Mouse (Mus musculus) embryonic facial prominence, embryonic 14.5 days (tissue): ENCODE measurements around the gene Gm10840. TPM values are rescaled to one million over a fixed set of nuclear protein-coding genes. Genes with fewer than 3 reads are reported as not detected.

ENCODE experiments used
- ATAC-seq: fragments of 200-750 bp; cut with Nextera tagmentation; 2 replicates; pipeline ENCODE4 v1.8.0; 2017; ENCODE audit warnings: low read depth, moderate number of reproducible peaks, moderate TSS enrichment
- DNase-seq: peaks from one replicate; pipeline ENCODE4 v3.0.0-alpha.2; 2015; ENCODE audit warnings: low spot score
- H3K27ac ChIP-seq: fragments of 300-500 bp; sonication (generic); replicated peaks from 2 replicates; pipeline ENCODE4 v1.5.1; 2014; ENCODE audit warnings: low read depth, mild to moderate bottlenecking, low read length, moderate library complexity
- H3K27me3 ChIP-seq: fragments of 300-500 bp; sonication (generic); replicated peaks from 2 replicates; pipeline ENCODE4 v1.6.1; 2014; ENCODE audit warnings: low read length; ENCODE audit not compliant: control insufficient read depth, insufficient read depth
- H3K36me3 ChIP-seq: fragments of 300-500 bp; sonication (generic); 2 replicates; pipeline ENCODE4 v1.6.1; 2014; ENCODE audit warnings: low read length, mixed read lengths; ENCODE audit not compliant: control insufficient read depth, insufficient read depth
- H3K4me1 ChIP-seq: fragments of 300-500 bp; sonication (generic); 2 replicates; pipeline ENCODE4 v1.6.1; 2014; ENCODE audit warnings: antibody characterized with exemption, low read length; ENCODE audit not compliant: control insufficient read depth, insufficient read depth
- H3K4me2 ChIP-seq: fragments of 300-500 bp; sonication (generic); 2 replicates; pipeline ENCODE4 v1.6.1; 2014; ENCODE audit warnings: low read depth, mild to moderate bottlenecking, low read length, moderate library complexity, mixed read lengths
- H3K4me3 ChIP-seq: fragments of 300-500 bp; sonication (generic); 2 replicates; pipeline ENCODE4 v1.5.1; 2014; ENCODE audit warnings: low read depth, mild to moderate bottlenecking, low read length
- H3K9ac ChIP-seq: fragments of 300-500 bp; sonication (generic); 2 replicates; pipeline ENCODE4 v1.6.1; 2014; ENCODE audit warnings: low read depth, mild to moderate bottlenecking, low read length, moderate library complexity, mixed read lengths
- H3K9me3 ChIP-seq: fragments of 300-500 bp; sonication (generic); 2 replicates; pipeline ENCODE4 v1.6.1; 2016; ENCODE audit warnings: low read length; ENCODE audit not compliant: control insufficient read depth
- WGBS: fragments of 180-500 bp; shearing (Covaris S2); extraction: QIAGEN DNeasy Blood & Tissue Kit; methylation state at CpG from one replicate; pipeline ENCODE4 v1.1.7; 2014; 5-methylcytosine and 5-hydroxymethylcytosine counted together
- polyA plus RNA-seq: library from polyadenylated mRNA; unstranded; fragments of >200 nt; fragmentation: Nextera tagmentation; extraction: Ambion mirVana; gene quantifications from 2 replicates; pipeline ENCODE4 v1.2.1, GENCODE M21; 2014

Gene Gm10840
- polyA plus RNA-seq, 1 experiment from 2014 or later: not detected

DNA sequence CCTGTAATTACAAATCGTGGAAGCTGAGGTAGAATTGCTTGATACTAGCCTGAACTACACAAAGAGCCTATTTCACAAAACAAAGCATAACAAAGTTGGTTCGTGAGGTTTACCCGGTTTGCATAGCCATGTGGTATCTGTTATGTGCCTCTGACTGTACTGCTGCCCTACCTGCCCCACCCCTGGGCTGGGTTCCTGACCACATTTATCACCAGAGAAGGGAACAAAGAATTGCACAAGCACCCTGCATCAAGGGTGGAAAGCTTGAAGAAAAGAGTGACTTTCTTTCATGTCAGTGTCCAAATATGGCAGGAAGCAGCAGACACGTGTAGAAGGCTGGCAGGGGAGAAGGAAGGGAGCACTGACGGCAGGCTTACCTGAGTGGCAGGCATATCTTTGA, 6.8 kb downstream of the Gm10840 start:
- Histone ChIP-seq H3K9me3 (no peaks in the 10 kb centered on the region), H3K27me3 (no peaks in the 10 kb centered on the region), H3K36me3 (peaks cover 66% of the 10 kb centered on the region), H3K9ac (no peak overlapping the region), H3K4me1 (no peaks in the 10 kb centered on the region), H3K27ac (no peak overlapping the region), H3K4me3 (no peak overlapping the region), H3K4me2 (no peak overlapping the region)
- DNase-seq (no peak), ATAC-seq (no peak)
- 70% methylated on average over 5 of the region's 5 CpGs for WGBS

DNA sequence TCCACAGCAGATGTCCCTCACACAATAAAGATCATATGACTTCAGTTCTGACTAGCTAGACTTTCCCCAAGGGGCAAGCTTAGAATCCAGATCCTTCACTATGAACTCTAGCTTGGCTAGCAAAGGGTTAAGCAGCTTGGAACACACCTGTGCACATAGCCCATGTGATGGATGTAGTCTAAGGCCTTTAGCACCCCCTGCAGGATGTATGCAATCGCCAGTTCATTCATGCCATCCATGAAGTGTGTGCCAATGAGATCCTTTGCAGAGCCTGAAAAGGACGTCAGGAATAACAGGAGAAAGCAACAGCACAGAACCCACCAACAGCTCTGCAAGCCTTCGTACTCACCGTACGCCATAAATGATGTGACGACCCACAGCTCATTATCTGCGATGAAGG, 10.2 kb downstream of the Gm10840 start:
- H3K4me1 ChIP-seq: no peaks in the 10 kb centered on the region
- ATAC-seq (no peak), DNase-seq (peak; percentile 47)
- H3K4me2 ChIP-seq: no peak overlapping the region
- H3K36me3 ChIP-seq: peaks cover 48% of the 10 kb centered on the region
- H3K9me3 ChIP-seq: no peaks in the 10 kb centered on the region
- no peaks in the 10 kb centered on the region for H3K27me3 ChIP-seq
- no peak overlapping the region for H3K9ac ChIP-seq
- WGBS: 80% methylated on average over 7 of the region's 7 CpGs
- H3K27ac ChIP-seq: no peak overlapping the region
- no peak overlapping the region for H3K4me3 ChIP-seq

DNA sequence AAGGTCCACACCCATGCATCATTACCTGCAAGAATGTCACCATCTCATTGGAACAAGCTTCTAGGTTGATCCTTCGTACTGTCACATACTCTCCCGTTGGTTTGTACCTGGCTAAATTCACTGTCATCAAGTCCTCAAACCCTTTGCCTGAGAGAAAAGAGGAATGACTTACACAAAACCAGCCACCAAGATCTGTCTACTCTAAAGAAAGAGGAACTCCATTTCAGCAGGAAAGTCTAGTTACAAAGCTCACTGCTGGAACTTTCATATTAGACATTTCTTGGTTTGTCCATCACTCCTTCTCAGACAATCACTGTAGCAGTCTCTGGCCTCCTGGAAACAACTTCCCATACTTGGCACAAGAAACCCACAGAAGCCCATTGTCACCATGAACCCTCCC, 12.6 kb downstream of the Gm10840 start:
- H3K9me3 ChIP-seq: no peaks in the 10 kb centered on the region
- 91% methylated on average over 2 of the region's 2 CpGs for WGBS

DNA sequence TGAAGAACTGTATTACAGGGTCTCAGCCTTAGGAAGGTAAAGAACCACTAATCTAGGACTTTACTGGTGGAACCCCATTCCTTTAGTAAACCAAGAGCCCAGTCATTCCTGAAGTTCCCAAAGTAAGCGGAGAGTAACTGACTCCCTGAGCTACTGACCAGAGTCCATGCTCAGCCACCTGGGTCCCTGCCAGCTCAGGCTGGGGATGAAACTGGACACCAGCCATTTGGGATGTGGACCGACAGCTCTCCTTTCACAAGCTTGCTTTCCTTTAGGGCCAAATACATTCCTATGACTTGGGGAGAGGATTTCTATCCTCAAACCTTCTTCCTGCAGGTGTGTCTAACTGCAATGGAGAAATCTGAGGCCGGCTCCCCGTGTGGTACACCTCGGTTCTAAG, 13.7 kb downstream of the Gm10840 start:
- Histone ChIP-seq H3K27ac (no peak overlapping the region), H3K4me2 (no peak overlapping the region), H3K4me1 (no peaks in the 10 kb centered on the region), H3K36me3 (peaks cover 24% of the 10 kb centered on the region), H3K4me3 (no peak overlapping the region), H3K27me3 (no peaks in the 10 kb centered on the region), H3K9ac (no peak overlapping the region), H3K9me3 (no peaks in the 10 kb centered on the region)
- 66% methylated on average over 5 of the region's 5 CpGs for WGBS
- ATAC-seq (peak; percentile 18; the same call in 1 of the 2 replicates), DNase-seq (no peak)

More for the DNA sequence above, 12.6 kb downstream of the Gm10840 start:
- Histone ChIP-seq H3K4me3 (no peak overlapping the region), H3K27ac (no peak overlapping the region), H3K4me1 (no peaks in the 10 kb centered on the region), H3K27me3 (no peaks in the 10 kb centered on the region), H3K4me2 (no peak overlapping the region), H3K9ac (no peak overlapping the region), H3K36me3 (peaks cover 30% of the 10 kb centered on the region)
- no peak for ATAC-seq
- DNase-seq: no peak

- no peak overlapping the region for H3K9ac ChIP-seq
- ATAC-seq (peak; percentile 48; the same call in 1 of the 2 replicates), DNase-seq (peak; percentile 43)
- H3K4me1 ChIP-seq: no peaks in the 10 kb centered on the region; the same call in 1 of the 2 replicates
- no peaks in the 10 kb centered on the region for H3K27me3 ChIP-seq
- H3K4me2 ChIP-seq: no peak overlapping the region
- WGBS: 50% methylated on average over 3 of the region's 3 CpGs
- no peaks in the 10 kb centered on the region for H3K9me3 ChIP-seq
- H3K4me3 ChIP-seq: no peak overlapping the region
- peaks cover 18% of the 10 kb centered on the region for H3K36me3 ChIP-seq
- no peak overlapping the region for H3K27ac ChIP-seq
Observed at GRCm38 (mm10) chr11:106175081-106175480, 14.4 kb downstream of the Gm10840 start.

- H3K4me1 ChIP-seq: no peaks in the 10 kb centered on the region; the same call in 1 of the 2 replicates
- H3K4me2 ChIP-seq: no peak overlapping the region
- H3K4me3 ChIP-seq: no peak overlapping the region
- ATAC-seq (no peak), DNase-seq (no peak)
- H3K27me3 ChIP-seq: no peaks in the 10 kb centered on the region
- H3K27ac ChIP-seq: no peak overlapping the region
- 93% methylated on average over 5 of the region's 5 CpGs for WGBS
- H3K36me3 ChIP-seq: peaks cover 16% of the 10 kb centered on the region
- no peaks in the 10 kb centered on the region for H3K9me3 ChIP-seq
- no peak overlapping the region for H3K9ac ChIP-seq
Observed at GRCm38 (mm10) chr11:106176372-106176771, 15.7 kb downstream of the Gm10840 start.

GRCm38 (mm10) chr11:106178036-106178782, 17.6 kb downstream of the Gm10840 start:
- H3K9ac ChIP-seq: no peak overlapping the region
- H3K4me2 ChIP-seq: no peak overlapping the region
- no peak overlapping the region for H3K4me3 ChIP-seq
- no peaks in the 10 kb centered on the region for H3K9me3 ChIP-seq
- no peak overlapping the region for H3K27ac ChIP-seq
- WGBS: 51% methylated on average over 5 of the region's 5 CpGs
- H3K27me3 ChIP-seq: no peaks in the 10 kb centered on the region
- no peaks in the 10 kb centered on the region; the same call in 1 of the 2 replicates for H3K4me1 ChIP-seq
- H3K36me3 ChIP-seq: peaks cover 12% of the 10 kb centered on the region
- DNase-seq: no peak
- no peak for ATAC-seq

- no peak overlapping the region for H3K9ac ChIP-seq
- peaks cover 26% of the 10 kb centered on the region for H3K36me3 ChIP-seq
- no peaks in the 10 kb centered on the region; the same call in 1 of the 2 replicates for H3K4me1 ChIP-seq
- no peak overlapping the region for H3K4me3 ChIP-seq
- WGBS: 55% methylated on average over 7 of the region's 7 CpGs
- DNase-seq: peak; percentile 33
- H3K9me3 ChIP-seq: no peaks in the 10 kb centered on the region
- peak overlapping the region; percentile 55; the same call in 1 of the 2 replicates for H3K27ac ChIP-seq
- no peak overlapping the region for H3K4me2 ChIP-seq
- ATAC-seq: 0 out of 2 replicates have a peak, but pooled peaks have one; percentile 33
- no peaks in the 10 kb centered on the region for H3K27me3 ChIP-seq
Observed at GRCm38 (mm10) chr11:106179711-106180448, 19.2 kb downstream of the Gm10840 start.
